Mouse (Mus musculus): ENCODE data around the gene Nrl. TPM values are rescaled to one million over a fixed set of nuclear protein-coding genes. Genes with fewer than 3 reads are reported as not detected.

The Nrl gene
- polyA plus RNA-seq (2012; rRNA removed) = 0.01 TPM in 1 of 2 replicates, not detected in the other

GRCm38 (mm10) chr14:55524785-55525184, at the start of gene Nrl:
Nrl (minus strand) TSS chr14:55524981.

GRCm38 (mm10) chr14:55560202-55561073, 35.7 kb upstream of the Nrl start, which contains the start of gene A730061H03Rik:
A730061H03Rik (minus strand) TSS chr14:55560406.

GRCm38 (mm10) chr14:55559799-55560201, 35.0 kb upstream of the Nrl start, which contains the start of gene Dcaf11:
Dcaf11 (plus strand) TSS chr14:55560006.

GRCm38 (mm10) chr14:55540067-55540786, 15.4 kb upstream of the Nrl start, which contains the start of gene Pck2:
Pck2 (plus strand) TSS chr14:55540266.

DNA sequence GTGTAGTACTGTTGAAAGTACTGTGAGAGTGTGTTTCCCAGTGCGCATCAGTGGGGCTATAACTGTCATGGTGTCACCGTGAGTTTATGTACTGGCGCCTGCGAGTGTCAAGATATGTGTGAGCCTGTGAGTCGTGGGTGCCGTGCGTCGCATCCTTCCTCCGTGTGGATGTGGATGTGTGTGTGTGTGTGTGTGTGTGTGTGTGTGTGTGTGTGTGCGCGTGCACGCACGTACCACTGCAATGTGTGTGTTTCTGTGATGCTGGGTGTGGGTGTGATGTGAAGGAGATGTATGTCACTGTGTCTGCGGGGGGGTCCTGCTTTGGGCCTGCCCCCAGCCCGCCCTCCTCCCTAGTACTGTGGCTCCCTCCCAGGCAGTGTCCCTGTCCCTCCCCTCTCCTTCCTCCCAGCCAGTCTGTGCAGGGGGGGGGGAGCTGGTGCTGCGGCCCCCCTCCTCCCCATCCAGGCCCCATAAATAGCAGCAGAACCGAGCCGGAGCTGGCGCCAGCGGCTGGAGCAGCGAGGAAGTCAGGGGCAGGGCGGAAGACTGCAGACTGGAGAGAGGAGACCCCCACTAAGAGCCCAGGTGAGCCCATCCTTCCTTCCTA, 14.6 kb downstream of the Nrl start, which contains the start of gene Cpne6:
Cpne6 (plus strand) TSS at position 321 of the 607 bp plus-strand sequence.

GRCm38 (mm10) chr14:55490361-55491201, 34.2 kb downstream of the Nrl start, which contains the start of gene Carmil3:
Carmil3 (plus strand) TSS chr14:55490651.

GRCm38 (mm10) chr14:55478651-55479599, 45.9 kb downstream of the Nrl start, which contains the start of gene Dhrs4:
Dhrs4 (plus strand) TSS chr14:55478758.

Other genes starting within 250 kb of the Nrl start
- 45.3 and 46.0 TPM in 2 replicates for gene Dhrs4, start 46.2 kb downstream of the Nrl start, polyA plus RNA-seq (2012; rRNA removed)
- gene Carmil3, start 34.3 kb downstream of the Nrl start, polyA plus RNA-seq (2012; rRNA removed) = 2.0 and 2.3 TPM in 2 replicates
- gene Cpne6, start 14.5 kb downstream of the Nrl start, polyA plus RNA-seq (2012; rRNA removed) = 0.06 and 0.08 TPM in 2 replicates
- gene Pck2, start 15.3 kb upstream of the Nrl start, polyA plus RNA-seq (2012; rRNA removed) = 21.6 and 22.1 TPM in 2 replicates
- 29.4 and 35.9 TPM in 2 replicates for gene Dcaf11, start 35.0 kb upstream of the Nrl start, polyA plus RNA-seq (2012; rRNA removed)
- 0.76 and 0.83 TPM in 2 replicates for gene A730061H03Rik, start 35.4 kb upstream of the Nrl start, polyA plus RNA-seq (2012; rRNA removed)
- gene Fitm1, start 50.6 kb upstream of the Nrl start, polyA plus RNA-seq (2012; rRNA removed) = 0.20 and 0.69 TPM in 2 replicates
- gene Psme1, start 53.1 kb upstream of the Nrl start, polyA plus RNA-seq (2012; rRNA removed) = 49.6 and 57.9 TPM in 2 replicates
- gene Emc9, start 60.3 kb upstream of the Nrl start, polyA plus RNA-seq (2012; rRNA removed) = 17.8 and 19.8 TPM in 2 replicates
- 63.6 and 64.0 TPM in 2 replicates for gene Psme2, start 66.1 kb upstream of the Nrl start, polyA plus RNA-seq (2012; rRNA removed)
- gene Rnf31, start 66.7 kb upstream of the Nrl start, polyA plus RNA-seq (2012; rRNA removed) = 5.9 and 7.5 TPM in 2 replicates
- gene Irf9, start 78.6 kb upstream of the Nrl start, polyA plus RNA-seq (2012; rRNA removed) = 17.6 and 23.7 TPM in 2 replicates
- 1.7 and 2.1 TPM in 2 replicates for gene Rec8, start 93.1 kb upstream of the Nrl start, polyA plus RNA-seq (2012; rRNA removed)
- 24.1 TPM in 2 replicates for gene Ipo4, start 111.0 kb upstream of the Nrl start, polyA plus RNA-seq (2012; rRNA removed)
- gene Gm49378, start 112.9 kb upstream of the Nrl start, polyA plus RNA-seq (2012; rRNA removed) = 1.5 and 1.6 TPM in 2 replicates
- 25.0 and 29.3 TPM in 2 replicates for gene Tm9sf1, start 118.8 kb upstream of the Nrl start, polyA plus RNA-seq (2012; rRNA removed)
- 0.35 and 0.44 TPM in 2 replicates for gene Tssk4, start 125.2 kb upstream of the Nrl start, polyA plus RNA-seq (2012; rRNA removed)
- 14.2 and 15.2 TPM in 2 replicates for gene Mdp1, start 135.5 kb upstream of the Nrl start, polyA plus RNA-seq (2012; rRNA removed)
- gene Gmpr2, start 147.0 kb upstream of the Nrl start, polyA plus RNA-seq (2012; rRNA removed) = 13.3 and 16.5 TPM in 2 replicates
- 177 and 195 TPM in 2 replicates for gene Nedd8, start 147.1 kb upstream of the Nrl start, polyA plus RNA-seq (2012; rRNA removed)
- gene Tinf2, start 156.8 kb upstream of the Nrl start, polyA plus RNA-seq (2012; rRNA removed) = 15.3 and 17.8 TPM in 2 replicates
- 2.4 and 2.5 TPM in 2 replicates for gene Tgm1, start 188.9 kb upstream of the Nrl start, polyA plus RNA-seq (2012; rRNA removed)
- 10.6 and 12.3 TPM in 2 replicates for gene Rabggta, start 197.3 kb upstream of the Nrl start, polyA plus RNA-seq (2012; rRNA removed)
- 27.6 and 31.2 TPM in 2 replicates for gene Dhrs1, start 220.7 kb upstream of the Nrl start, polyA plus RNA-seq (2012; rRNA removed)
- gene Nop9, start 220.7 kb upstream of the Nrl start, polyA plus RNA-seq (2012; rRNA removed) = 12.2 and 15.0 TPM in 2 replicates
- 36.1 and 38.6 TPM in 2 replicates for gene Cideb, start 233.5 kb upstream of the Nrl start, polyA plus RNA-seq (2012; rRNA removed)
- 0.57 and 0.65 TPM in 2 replicates for gene Ltb4r2, start 236.4 kb upstream of the Nrl start, polyA plus RNA-seq (2012; rRNA removed)
- gene Ltb4r1, start 241.0 kb upstream of the Nrl start, polyA plus RNA-seq (2012; rRNA removed) = 2.2 and 3.1 TPM in 2 replicates

Measured in liver, embryonic 14 days (tissue).